ENCODE assay signal across 8 mouse cellular contexts in the genomic region with DNA sequence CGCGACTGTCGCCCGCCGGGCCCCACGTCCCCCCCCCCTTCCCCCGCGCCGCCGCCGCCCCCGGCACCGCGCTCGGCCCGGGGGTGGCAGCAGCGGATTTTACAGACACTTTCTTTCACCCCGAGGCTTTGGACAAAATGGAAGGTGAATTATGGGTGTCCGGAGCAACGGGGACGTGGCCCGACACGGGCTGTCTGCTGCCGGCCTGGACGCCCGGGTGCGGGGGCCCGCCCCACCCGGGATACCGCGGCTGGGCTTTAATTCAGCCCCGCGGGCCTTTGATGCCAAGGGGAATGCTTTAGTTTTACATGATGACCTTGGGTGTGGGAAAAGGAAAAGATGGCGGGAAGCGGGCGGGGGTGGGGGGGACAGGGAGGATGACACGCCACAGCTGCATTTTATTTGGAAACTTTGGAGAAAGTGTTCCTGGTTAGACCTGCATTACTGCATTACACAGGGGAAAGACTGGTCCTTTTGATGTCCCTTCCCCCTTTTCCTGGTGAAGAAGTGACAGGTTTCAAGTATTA. TPM values are rescaled to one million over a fixed set of nuclear protein-coding genes. Genes with fewer than 3 reads are reported as not detected.
DNase-seq lines count a peak whose midpoint lies in the region; ATAC-seq lines count a peak whose summit lies in the region.

No protein-coding gene starts in this region.

- ATAC-seq in kidney, embryonic 14.5 days (ENCODE audit: low FRiP score, low TSS enrichment): peak; percentile 5; the same call in 1 of the 2 replicates

- H3K9me3 ChIP-seq in kidney, embryonic 14.5 days (ENCODE audit: control insufficient read depth, low read length): no peaks in the 10 kb centered on the region
- peaks cover 8% of the 10 kb centered on the region; the same call in 1 of the 2 replicates for H3K9me3 ChIP-seq in hindbrain, embryonic 10.5 days

- no peaks in the 10 kb centered on the region for H3K27me3 ChIP-seq in kidney, embryonic 14.5 days (ENCODE audit: control insufficient read depth, insufficient read depth, low read length)
- no peaks in the 10 kb centered on the region for H3K27me3 ChIP-seq in hindbrain, embryonic 10.5 days (ENCODE audit: insufficient read depth, poor library complexity, severe bottlenecking)

- H3K36me3 ChIP-seq in kidney, embryonic 14.5 days (ENCODE audit: control insufficient read depth, insufficient read depth, low read length): peaks cover 12% of the 10 kb centered on the region; the same call in 1 of the 2 replicates
- peaks cover 31% of the 10 kb centered on the region for H3K36me3 ChIP-seq in hindbrain, embryonic 10.5 days

- WGBS in kidney, embryonic 14.5 days: 33% methylated on average over 22 of the region's 37 CpGs
- 6% methylated on average over 33 of the region's 37 CpGs for WGBS in hindbrain, embryonic 10.5 days

- H3K9ac ChIP-seq in kidney, embryonic 14.5 days (ENCODE audit: low read depth, low read length): peak overlapping the region; percentile 91

- H3K27ac ChIP-seq in kidney, embryonic 14.5 days (ENCODE audit: low read depth, low read length): peak overlapping the region; percentile 69; the same call in 1 of the 2 replicates
- peak overlapping the region; percentile 56 for H3K27ac ChIP-seq in brown adipose tissue, adult 24 weeks (replicated peaks; ENCODE audit: low read depth, low read length)
- H3K27ac ChIP-seq in hindbrain, embryonic 10.5 days: peak overlapping the region; percentile 98

- no peaks in the 10 kb centered on the region for H3K4me1 ChIP-seq in kidney, embryonic 14.5 days (ENCODE audit: control insufficient read depth, insufficient read depth, low read length)
- no peaks in the 10 kb centered on the region; the same call in 1 of the 2 replicates for H3K4me1 ChIP-seq in brown adipose tissue, adult 24 weeks (ENCODE audit: control insufficient read depth, insufficient read depth, insufficient read length, low read length)
- H3K4me1 ChIP-seq in hindbrain, embryonic 10.5 days (replicated peaks): no peaks in the 10 kb centered on the region; the same call in 1 of the 2 replicates

- peak overlapping the region; percentile 68 for H3K4me3 ChIP-seq in kidney, embryonic 14.5 days (ENCODE audit: low read length)
- H3K4me3 ChIP-seq in brown adipose tissue, adult 24 weeks (ENCODE audit: insufficient read depth, low read depth, low read length): peak overlapping the region; percentile 74
- peak overlapping the region; percentile 77 for H3K4me3 ChIP-seq in hindbrain, embryonic 10.5 days

- H3K4me2 ChIP-seq in kidney, embryonic 14.5 days (replicated peaks; ENCODE audit: low read depth, low read length): peak overlapping the region; percentile 41

- no peak for DNase-seq in kidney, adult 11 months
- DNase-seq in A20 (ENCODE audit: low read depth, low spot score): peak; percentile 11
- DNase-seq in hindbrain, embryonic 10.5 days (ENCODE audit: low spot score): peak; percentile 14
- peak; percentile 10 to 23 for DNase-seq in lung, postnatal 4 days
- no peak for DNase-seq in adipocyte (ENCODE audit: low spot score)
- no peak for DNase-seq in layer of hippocampus, postnatal 25 days (ENCODE audit: extremely low spot score in 1 of 2, low spot score in 1 of 2)

RNA-seq across cellular contexts. Expression of a gene that starts 1.3 kb away (rescaled TPM):
- polyA plus RNA-seq in kidney, embryonic 14.5 days (2014; fragmentation: Nextera tagmentation; extraction: Ambion mirVana): 317 and 331 TPM in 2 replicates
- 41.4 and 70.2 TPM in 2 replicates for polyA plus RNA-seq in brown adipose tissue, adult 24 weeks (2012; ENCODE audit: insufficient read depth, insufficient read length, missing spikeins)
- polyA plus RNA-seq in hindbrain, embryonic 10.5 days (2016; fragmentation: Nextera tagmentation; extraction: Ambion mirVana): 622 and 677 TPM in 2 replicates
- total RNA-seq in layer of hippocampus, postnatal 25 days (2021): 10 to 100 TPM; 17.9 to 20.4 TPM

Comparison
In these comparisons a context has a peak if more than half of its experiments do, and no peak if none do; other contexts are left out.
1. DNase-seq: peak in A20 (single experiment), hindbrain, embryonic 10.5 days (single experiment) and lung, postnatal 4 days (2 of 2); none in kidney, adult 11 months (single experiment), adipocyte (single experiment) and layer of hippocampus, postnatal 25 days (0 of 2).
2. Peak in every context shown above with its lines, with median percentiles within 50 percentile points of each other: H3K27ac ChIP-seq and H3K4me3 ChIP-seq.